Mouse (Mus musculus) adrenal gland, postnatal 4 days (tissue): Measurements from ENCODE around the gene Slc35e3. TPM values are rescaled to one million over a fixed set of nuclear protein-coding genes. Genes with fewer than 3 reads are reported as not detected.

Source experiments
- DNase-seq, 2 experiments: peaks; one replicate each; pipeline ENCODE4 v3.0.0; 2021 to 2022; ENCODE audit warnings: low spot score in 2 of 2, mixed read lengths in 2 of 2
- total RNA-seq, 2 experiments: library from RNA; stranded (reverse); gene quantifications; 2 replicates each; pipeline ENCODE4 v1.2.3; 2021

Slc35e3 gene
- total RNA-seq, 2 experiments from 2014 or later: 15.2 TPM

DNA sequence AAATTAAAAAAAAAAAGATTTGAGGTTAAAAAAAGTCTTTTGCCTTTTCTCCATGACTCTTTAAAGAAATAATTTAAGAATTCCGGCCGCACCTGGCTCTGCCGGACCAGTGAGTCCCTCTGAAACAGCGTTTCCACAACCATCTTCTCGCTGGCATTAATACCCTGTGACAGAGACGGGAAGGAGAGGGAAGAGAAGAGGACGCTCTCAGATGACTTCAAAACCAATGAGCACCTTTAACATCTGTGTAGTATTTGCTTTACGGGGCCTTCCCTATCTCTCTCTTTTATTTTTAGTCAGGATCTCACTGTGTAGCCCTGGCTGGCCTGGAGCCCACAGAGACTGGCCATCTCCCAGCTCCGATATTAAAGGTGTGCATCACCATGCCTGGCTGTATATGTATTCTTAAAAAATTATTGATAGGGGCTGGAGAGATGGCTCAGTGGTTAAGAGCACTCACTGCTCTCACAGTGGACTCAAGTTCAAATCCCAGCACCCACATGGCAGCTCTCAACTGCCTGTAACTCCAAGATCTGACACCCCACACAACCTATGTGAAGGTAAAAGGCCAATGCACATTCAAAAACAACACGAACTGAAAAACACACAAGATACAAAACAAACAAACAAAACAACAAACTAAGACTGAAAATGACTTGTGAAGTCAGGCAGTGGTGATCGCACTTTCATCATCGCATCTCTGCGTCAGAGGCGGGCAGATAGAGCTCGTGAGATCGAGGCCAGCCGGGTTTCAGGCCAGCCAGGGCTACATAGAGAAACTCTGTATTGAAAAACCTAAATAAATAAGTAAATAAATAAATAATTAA, 31.5 kb upstream of the Slc35e3 start:
- no peak for DNase-seq

DNA sequence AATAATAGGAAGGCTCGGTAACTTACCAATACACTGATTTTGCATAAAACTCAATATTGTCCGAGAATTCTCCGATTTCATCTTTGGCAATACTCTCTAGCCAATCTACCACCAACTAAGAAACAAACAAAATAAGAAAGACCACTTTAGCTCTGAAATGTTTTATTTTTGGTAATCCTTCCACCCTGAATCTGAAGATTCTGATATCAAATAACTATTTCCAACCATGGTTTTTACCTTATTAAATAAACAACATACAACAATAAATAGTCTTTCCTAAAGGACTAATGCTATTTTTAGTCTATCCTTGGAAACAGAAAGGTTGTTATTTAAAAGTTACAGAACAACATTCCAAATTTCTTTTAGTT, 30.9 kb upstream of the Slc35e3 start:
- no peak for DNase-seq

DNA sequence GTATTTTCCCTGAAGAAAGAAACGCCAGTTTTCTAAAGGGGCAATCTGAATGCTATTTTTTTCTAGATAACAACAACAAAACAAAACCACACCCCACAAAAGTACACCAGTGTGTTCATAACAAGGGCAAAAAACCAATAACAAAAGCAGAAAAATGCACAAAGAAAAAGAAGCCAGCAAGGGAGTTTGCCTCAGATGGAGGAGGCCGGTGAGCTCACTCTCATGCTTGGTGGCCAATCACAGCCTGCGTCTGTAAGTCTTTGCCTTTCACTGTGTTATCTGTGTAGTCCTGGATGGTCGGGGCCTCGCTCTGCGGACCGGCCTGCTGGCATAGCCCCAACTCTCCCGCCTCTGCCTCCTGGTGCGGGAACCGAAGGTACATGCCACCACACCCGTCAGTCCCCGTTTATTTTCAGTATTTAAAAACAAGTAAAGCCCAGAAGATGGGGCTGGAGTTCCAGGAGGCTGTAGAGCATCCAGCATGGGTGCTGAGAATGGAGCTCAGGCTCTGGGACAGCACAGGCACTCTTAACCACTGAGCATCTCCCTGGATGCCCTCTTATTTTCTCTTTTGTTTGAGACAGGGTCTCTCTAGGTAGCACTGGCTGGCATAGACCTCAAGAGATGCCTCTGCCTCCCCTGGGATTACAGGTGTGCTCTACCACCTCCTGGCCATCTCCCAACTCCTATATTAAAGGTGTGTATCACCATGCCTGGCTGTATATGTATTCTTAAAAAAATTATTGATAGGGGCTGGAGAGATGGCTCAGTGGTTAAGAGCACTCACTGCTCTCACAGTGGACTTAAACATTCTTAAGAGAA, 30.3 kb upstream of the Slc35e3 start:
- no peak for DNase-seq

DNA sequence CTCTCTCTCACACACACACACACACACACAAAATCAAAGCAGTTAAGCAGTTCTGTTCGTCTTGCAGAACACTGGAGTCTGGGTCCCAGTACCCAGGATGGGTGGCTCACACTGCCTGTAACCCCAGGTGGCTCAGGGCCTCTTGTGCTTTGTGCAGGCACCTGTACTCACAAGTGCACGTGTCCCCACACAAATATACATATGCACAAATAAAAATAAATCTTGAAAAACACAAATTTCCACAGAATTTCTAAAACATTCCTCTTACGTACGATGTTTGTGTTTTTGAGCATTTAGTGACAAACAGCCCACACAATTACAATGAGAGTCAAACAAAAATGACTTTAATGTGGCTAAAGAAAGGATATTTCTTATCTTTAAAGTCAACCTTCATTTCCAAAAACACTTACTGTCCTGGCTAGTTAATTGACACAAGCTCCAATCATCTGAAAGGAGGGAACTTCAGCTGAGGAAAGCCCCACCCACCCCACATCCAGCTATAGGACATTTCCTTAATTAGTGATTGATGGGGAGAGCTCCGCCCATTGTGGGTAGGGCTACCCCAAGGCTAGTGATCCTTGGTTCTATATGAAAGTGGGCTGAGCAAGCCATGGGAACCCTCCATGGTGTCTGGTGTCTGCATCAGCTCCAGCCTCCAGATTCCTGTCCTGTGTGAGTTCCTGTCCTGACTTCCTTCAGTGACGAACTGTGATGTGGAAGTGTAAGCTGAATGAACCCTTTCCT, 29.4 kb upstream of the Slc35e3 start:
- no peak for DNase-seq

DNA sequence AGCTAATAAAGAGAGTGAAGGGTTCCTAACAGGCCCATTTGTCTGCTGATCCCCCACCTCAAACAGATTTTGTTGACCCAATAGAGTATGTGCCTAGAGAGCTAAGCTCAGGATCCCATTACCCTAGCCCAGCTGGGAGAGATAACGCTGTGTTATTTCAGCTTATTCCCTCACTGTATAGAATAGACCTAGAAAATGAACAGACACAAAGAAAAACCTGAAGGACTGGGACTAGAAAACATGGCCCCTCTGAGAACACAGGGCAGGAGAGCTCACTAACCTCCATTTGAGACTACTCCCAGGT, 28.6 kb upstream of the Slc35e3 start:
- no peak for DNase-seq

DNA sequence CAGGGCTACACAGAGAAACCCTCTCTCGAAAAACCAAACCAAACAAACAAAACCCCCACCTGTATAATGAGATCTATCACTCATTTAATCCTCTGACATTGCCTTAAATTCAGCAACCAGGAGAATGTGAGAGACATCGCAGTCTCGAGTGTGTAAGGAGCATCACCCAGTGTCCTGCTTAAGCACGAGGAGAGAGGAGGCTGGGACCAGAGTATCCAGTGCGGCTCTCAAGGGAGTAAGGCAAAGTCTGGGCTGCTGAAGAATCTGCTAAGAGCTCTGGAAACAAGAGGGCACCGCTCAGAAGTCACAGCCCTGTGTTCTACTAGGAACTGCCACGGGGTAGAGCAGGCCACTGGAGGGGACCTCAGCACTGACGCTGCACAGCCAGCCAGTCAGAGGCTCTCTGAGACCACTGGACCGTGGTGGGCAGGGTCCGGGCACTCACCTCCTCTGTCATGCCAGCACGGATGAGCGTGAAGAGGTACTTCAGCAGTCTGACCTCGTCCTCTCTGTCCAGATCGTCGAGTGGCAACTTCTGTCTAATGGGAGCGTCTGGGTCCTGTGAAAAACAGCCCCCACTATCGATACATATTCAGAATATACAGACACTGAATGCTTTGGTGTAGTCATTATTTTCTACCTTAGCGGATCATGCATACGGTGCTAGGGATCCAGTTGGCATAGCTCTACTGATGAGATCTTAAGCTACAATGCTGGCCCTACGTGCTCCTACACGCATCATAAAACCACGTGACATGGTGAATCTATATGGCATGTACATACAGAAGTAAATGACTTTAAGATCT, 28.0 kb upstream of the Slc35e3 start:
- DNase-seq: no peak

DNA sequence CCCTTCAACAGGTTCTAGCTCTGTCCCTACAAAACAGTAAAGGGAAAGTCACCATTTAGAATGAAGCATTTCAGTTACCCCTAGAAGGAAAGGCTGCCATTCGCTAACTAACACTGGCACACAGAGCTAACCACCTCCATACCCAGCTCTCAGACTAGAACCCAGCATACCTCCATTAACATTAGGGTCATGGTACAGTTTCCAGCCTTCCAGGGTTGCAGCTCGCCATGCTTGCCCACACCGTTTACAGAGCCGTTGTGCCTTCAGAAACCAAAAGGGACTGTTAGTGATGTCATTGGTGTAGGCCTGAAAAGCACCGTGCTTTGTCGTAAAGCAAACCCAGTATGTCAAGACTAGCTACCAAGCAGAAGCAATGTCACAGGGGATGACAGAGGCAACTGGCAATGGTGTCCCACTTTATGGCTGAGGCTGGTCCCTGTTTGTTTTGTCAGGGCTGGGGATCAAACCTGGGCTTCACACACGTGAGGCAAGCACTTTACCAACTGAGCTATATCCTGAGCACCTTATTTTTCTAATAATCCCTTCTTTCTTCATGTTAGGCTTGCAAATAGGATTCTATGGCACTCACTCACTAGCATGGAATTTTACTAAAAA, 27.0 kb upstream of the Slc35e3 start:
- DNase-seq: no peak

DNA sequence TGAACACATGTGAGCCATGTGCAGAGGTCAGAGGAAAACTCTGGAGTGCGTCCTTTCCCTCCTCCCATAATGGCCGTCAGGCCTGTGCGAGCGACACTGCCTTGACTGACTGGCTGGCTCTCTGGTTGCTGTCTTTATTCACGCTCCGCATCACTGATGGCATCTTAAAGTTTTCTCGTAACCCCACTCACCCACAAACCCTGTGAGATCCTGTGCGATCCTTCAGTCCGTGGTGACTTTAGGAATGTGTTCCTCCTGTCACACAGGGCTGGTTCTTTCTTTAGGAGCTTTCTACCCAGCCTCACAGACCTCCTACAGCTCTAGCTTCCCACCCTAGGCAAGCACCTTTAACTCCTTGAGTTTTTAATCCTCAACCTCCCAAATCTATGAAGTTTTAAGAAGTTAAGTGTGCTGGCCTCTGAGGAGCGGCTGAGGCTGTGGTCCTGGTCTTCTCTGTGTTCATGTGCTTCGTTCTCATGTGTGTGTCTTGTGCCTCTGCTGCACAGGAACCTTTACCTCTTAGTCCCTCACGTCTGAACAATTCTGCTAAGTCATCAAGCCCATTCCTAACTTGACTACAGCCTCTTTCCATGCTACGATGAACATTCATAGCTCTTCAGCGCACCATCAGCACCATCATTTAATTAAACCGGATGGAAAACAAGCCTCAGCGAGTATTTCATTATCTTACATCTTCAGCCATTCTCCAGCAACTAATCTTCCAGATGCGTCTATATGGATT, 26.4 kb upstream of the Slc35e3 start:
- no peak for DNase-seq

DNA sequence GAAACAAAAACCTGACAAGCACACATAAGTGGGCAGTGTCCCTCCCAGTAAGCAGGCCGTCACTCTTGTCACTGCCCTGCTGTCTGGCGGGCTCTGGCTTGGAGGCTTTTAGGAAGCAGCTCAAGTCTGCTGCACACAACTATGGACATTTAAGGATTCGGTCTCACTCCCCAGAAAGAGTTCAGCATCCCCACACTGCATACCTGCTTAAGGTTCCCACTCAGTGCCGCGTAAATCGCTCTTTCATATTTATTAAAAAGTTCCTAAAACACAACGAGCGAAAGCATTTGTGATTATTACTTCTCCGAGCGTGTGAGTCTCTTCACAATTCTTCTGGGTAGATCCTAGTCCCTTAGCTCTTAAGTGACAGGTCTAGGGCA, 25.0 kb upstream of the Slc35e3 start:
- DNase-seq: no peak

DNA sequence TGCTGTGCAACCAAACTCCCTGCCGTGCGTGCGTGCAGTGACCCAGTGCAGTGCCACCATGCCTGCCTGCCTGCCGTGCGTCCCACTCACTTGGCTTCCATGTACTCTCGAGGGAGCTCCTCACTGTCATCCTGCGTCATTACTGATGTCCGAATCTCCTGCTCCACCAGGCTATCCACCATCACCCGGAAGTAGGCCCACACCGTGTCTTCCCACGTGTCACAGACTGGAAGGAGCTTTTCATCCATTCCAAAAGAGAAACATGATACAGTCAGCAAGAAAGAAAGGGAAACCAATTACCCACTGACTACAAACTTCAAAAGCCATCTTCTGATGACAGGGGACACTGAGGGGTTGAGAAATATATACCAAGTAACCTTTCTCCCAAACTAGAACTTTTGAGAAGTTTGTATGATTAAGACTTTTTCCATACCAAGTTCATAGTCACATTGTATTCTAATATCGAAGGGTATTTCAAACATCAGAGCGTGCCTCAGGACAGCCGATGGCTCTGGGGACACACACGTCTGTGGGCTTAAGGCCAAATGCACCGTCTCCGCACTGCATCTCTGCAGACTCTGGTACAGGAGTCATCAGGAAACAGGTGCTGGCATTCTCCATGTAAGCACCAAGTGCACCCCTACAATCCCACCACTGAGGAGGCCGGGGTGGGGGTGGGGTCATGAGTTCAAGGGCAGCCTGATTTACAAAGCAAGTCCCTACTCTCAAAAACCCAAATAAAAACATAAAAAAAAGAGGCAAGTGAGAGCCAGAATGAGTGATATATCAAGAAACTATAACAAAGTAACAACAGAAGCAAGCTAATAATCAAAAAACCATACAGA, 24.3 kb upstream of the Slc35e3 start:
- DNase-seq: no peak

DNA sequence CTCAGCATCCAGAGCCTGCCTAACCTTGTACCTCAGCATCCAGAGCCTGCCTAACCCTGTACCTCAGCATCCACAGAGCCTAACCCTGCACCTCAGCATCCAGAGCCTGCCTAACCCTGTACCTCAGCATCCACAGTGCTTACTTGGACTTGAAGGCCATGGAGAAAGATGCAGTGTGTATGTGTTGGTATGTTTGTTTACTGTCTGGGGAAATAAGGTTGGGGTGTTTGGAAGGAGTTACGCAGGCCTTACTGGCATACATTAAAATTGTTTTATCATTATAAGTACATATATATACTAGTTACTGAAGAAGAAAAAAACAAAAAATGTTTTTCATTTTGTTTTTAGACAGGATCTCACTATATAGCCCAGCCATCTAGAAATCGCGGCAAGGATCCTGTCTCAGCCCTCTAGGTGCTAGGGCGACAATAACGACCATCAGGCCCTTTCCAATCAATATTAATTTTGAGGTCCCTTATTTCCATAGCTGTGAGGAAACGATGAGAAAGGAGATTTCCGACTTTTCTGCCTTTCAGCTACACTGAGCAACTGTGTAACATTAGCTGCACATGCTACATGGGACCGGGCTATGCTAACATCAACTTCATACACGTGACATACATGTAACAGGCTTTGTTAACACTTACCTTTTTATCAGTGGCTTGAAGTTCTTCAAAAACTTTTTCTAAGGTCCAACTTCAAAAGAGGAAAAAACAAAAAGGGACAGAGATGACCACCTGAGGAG, 23.5 kb upstream of the Slc35e3 start:
- DNase-seq: no peak

DNA sequence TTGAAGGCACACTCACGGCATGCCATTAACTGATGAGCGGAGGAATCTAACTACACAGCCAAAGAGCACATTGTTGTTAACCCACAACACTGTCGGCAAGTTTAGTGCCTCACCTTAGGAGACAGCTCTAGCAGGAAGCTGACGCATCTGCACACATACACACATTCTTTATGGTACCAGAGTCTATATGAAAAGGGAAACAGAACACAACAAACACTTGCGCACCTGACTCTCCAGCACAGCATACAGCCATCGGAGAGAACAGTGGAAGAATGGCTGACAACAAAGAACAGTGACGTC, 21.9 kb upstream of the Slc35e3 start:
- no peak for DNase-seq

DNA sequence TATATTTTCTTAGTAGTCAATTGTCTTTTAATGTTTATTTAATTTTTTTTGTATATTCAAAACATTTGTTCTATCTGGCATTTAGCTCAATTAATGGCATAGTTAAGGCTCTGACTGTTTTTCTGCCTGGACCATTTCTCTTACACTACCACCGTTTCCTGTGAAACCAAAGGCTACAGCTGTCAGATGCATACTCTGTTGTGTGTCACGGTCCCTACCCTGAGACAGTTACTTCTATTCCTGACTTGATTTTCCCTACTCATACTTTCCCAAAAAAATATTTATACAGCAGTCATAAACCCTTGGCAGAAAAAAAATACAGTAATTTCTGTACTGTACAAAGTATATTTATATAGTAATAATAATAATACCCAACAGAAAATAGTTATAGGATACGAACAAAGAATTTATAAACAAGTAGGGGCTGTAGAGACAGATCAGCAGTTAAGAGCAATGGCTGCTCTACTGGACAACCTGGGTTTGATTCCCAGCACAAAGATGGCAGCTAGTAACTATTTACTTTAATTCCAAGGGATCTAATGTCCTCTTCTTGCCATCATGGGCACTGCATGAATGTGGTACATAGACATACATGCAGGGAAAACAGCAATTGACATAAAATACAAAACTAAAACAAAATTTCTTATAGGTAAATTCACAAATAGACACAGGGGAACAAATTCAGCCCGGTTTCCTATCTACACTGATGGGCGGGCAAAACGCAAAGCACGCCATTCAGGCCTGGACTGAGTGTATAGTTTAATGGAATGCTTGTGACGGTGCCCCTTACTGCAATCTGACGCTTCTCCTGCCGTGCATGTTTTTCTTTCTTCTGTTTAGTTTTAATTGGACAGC, 21.3 kb upstream of the Slc35e3 start:
- no peak for DNase-seq

DNA sequence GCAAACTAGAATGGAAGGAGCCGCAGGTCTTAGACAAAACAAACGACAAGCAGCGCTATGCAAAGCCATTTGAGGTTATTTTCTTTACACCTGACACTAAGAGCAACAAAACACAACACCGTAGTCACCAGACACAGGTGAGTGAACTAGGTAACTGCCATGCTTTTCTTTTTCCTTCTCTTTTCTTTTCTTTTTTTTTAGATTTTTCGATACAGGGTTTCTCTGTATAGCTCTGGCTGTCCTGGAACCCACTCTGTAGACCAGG, 20.7 kb upstream of the Slc35e3 start:
- DNase-seq: no peak

DNA sequence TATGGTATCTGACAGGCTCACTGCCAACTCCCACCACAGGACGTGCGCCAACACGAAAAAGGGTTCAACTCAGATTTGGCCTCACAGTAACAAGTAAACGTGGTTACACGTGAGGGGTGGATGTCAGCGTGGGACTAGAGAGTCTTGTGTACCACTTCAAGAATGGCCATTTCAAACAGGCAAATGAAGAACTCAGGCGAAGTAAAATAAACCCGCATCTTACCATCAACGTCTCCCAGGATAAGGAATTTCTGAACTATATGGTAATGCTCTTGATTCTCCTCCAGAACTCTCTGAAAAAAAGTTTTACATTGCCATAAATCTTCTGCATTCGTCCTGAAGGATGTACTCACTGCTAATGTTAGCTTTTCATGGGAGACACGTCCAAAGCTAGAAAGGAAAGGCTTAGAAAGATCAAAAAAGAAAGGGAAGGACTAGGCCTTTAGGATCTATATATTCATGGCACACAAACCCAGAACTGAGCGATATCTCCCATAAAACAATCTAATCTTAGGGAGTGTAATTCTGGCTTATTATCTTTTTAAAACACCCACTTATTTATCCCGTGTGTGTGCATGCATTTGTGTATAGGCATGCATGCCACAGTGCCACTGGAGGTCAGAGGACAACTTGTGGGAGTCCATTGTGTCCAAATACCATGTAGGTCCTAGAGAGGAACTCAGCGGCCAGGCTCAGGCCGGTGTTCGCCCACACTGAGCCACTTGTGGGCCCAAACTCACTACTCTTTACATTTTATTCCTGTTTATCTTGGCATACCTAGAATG, 20.1 kb upstream of the Slc35e3 start:
- no peak for DNase-seq

DNA sequence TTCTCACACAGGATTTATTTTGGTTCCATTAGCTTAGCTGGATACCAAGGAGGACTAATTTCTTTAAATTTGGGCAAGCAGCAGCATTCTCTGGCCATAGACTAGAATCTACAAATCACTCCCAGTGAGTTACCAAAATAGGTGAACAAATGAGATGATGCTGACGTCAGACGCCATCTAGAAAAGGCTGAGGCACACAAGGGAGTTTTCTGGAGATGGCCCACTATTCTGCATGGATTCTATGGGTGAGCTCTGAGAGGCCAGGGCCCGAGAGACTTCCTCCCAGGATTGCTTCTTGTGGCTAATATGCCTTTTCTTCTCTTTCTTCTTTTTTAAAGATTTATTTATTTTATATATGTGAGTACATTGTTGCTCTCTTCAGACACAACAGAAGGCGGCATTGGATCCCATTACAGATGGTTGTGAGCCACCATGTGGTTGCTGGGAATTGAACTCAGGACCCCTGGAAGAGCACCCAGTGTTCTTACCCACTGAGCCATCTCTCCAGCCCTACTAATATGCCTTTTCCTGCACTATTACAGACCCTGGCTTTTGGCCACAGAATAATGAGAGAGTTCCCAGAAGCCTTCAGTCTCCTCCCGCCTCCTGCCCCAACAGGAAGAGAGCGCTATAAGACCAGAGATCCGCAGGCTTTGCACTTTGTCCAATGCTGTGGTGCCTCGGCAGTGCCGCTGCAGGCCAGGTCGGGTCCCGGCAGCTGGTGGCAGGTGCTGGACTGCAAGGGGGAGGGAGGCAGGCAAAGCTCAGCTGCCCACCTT, 19.1 kb upstream of the Slc35e3 start:
- no peak for DNase-seq
